8 mouse cellular contexts compared by ENCODE assay signal in the genomic region with DNA sequence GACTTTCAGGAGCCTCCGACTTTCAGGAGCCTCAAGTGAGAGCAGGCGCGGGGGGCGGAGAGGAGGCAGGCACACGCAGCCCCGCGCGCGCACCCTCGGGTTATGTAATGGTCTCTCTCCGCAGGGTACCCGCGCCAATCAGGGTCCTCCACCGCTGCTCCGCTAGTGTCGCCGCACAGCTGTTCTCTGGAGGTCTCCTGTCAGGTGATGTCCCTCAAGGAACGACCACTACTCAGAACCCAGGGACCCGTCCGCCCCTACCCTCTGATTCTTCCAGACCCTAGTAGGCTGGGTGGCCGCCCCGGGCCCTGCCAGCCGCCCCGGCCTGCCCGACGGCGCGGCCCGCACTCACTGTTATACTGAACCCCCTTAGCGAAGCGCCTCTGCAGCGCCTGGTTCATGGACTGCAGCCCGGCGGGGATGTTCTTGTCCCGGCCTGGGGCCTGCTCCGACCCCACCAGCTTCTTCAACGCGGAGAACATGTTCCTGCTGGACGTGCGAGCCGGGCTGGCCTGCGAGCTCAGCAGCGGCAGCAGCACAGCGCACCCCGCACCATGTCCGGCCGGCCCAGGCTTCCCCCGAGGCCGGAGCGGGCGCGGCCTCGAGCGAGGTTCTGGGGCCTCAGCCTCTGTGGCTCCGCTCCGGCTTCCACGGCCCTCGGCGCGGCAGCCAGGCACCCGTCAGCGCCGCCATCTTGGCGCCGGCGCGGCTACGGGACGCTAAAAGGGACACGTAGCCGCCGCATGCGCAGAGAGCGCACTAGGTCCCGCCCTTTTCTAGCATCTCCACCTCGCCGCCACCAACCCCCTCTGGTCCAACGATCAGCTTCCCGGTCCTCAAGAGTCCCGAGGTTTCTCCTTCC. TPM values are rescaled to one million over a fixed set of nuclear protein-coding genes. Genes with fewer than 3 reads are reported as not detected.
DNase-seq lines count a peak whose midpoint lies in the region; ATAC-seq lines count a peak whose summit lies in the region.

Gene Rabl6, minus strand, starts transcription at position 761 of the 862 bp plus-strand sequence.

- peak within 1 kb of the TSS; percentile 77 for H3K9ac ChIP-seq in hindbrain, embryonic 15.5 days

- H3K4me3 ChIP-seq in hindbrain, embryonic 15.5 days = peak within 1 kb of the TSS; percentile 66

- peak within 1 kb of the TSS; percentile 62 for H3K4me2 ChIP-seq in hindbrain, embryonic 15.5 days

- H3K36me3 ChIP-seq in hindbrain, embryonic 15.5 days = no peaks in the 10 kb centered on the region

- whole genome bisulfite sequencing in hindbrain, embryonic 15.5 days = under 1% methylated on average over 78 of the region's 80 CpGs

- peak; percentile 92 for ATAC-seq in hindbrain, embryonic 15.5 days (ENCODE audit: low FRiP score, low read depth)

- peaks cover 27% of the 10 kb centered on the region for H3K4me1 ChIP-seq in hindbrain, embryonic 15.5 days (replicated peaks)

- peak; percentile 87 for DNase-seq in R1 (ENCODE audit: low read depth, low spot score)
- DNase-seq in cerebellum, postnatal 25 days = peak; percentile 95 to 96
- DNase-seq in frontal cortex, postnatal 36 days (ENCODE audit: low spot score in 2 of 2) = peak; percentile 91 to 92
- peak; percentile 84 for DNase-seq in left cerebral cortex, adult 11 months (ENCODE audit: low spot score)
- peak; percentile 92 to 93 for DNase-seq in lung, postnatal 4 days
- peak; percentile 81 for DNase-seq in retina, postnatal 7 days (ENCODE audit: low read depth, low spot score)
- DNase-seq in urinary bladder, adult 2 months (ENCODE audit: low spot score) = peak; percentile 88

- no peaks in the 10 kb centered on the region for H3K27me3 ChIP-seq in hindbrain, embryonic 15.5 days

- H3K9me3 ChIP-seq in hindbrain, embryonic 15.5 days = no peaks in the 10 kb centered on the region

- peak within 1 kb of the TSS; percentile 84 for H3K27ac ChIP-seq in hindbrain, embryonic 15.5 days (replicated peaks)

RNA-seq across cellular contexts. Expression of gene Rabl6, which starts in this region (rescaled TPM):
- 70.0 and 73.5 TPM in 2 replicates for polyA plus RNA-seq in hindbrain, embryonic 15.5 days (2015; fragmentation: Nextera tagmentation; extraction: Ambion mirVana)
- polyA plus RNA-seq in urinary bladder, adult 2 months (2012; rRNA removed) = 66.5 and 73.8 TPM in 2 replicates

Comparison
In these comparisons a context has a peak if more than half of its experiments do, and no peak if none do; other contexts are left out.
1. Peak in every context shown above with its lines: DNase-seq, ATAC-seq, H3K4me3 ChIP-seq and H3K27ac ChIP-seq.